Mouse (Mus musculus) ovary, postnatal 14 days (tissue): ENCODE results near the gene Atrnl1.

ENCODE experiments used
- DNase-seq: peaks from one replicate; pipeline ENCODE4 v3.0.0; 2022; ENCODE audit warnings: low spot score

Gene Atrnl1

GRCm38 (mm10) chr19:58118864-58119263 lies 508.0 kb downstream of the Atrnl1 start:
- DNase-seq = no peak

DNA sequence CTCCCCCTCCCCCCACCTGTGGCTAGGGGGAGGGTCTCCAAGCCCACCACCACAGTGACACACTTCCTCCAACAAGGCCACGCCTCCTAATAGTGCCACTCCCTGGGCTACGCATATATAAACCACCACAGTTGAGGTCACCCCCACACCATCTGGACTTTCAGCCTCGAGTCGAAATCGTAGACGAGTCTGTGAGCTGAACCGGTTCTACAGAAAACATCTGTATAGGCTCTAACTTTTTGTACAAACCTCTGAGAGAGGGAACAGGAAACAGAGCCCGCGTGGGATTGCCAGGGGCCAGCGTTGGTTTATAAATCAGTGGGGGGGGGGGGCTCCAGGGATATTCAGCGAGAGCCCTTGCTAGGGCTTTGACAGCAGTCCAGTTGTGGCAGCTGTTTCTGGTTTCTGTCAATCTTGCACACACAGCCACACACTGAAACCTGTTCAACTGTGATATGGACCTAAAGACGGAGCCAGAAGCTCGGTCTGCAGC lies 508.9 kb downstream of the Atrnl1 start:
- no peak for DNase-seq

DNA sequence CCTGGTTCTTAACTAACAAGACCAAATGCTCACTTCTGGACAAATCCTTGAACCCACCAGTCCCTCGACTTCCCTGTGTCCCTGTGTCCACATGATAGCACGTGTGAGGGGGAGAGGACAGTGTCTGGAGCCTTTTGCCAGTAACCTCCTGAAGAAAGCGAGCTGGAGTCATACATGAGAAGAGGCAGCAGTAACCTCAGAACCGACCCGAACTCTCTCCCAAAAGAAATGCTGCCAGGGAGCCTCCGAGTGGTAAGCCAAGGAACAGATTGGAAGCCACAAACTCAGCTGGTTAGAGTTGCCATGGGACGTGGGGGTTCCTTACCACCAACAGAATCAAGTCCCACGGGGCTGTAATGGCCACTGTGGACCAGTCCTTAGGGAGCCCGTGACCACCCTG lies 509.8 kb downstream of the Atrnl1 start:
- no peak for DNase-seq

DNA sequence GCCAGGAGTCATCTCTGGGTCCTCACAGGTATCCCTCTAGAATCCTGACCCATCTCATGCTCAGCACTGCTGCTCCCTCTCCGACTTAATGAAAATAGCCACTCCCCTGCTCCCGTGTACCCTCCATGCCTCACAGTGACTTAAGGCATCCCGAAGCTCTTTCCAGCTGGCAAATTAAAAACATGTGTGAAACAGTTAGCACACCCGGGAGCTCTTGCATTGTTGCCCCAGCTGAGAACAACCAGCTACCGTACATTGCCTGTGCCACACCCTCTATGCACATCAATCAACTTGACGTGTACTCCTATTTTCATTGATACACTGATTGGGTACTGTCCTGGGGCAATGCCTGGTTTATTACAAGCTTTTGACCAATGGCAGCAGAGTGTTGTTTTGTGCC lies 510.8 kb downstream of the Atrnl1 start:
- DNase-seq = no peak

DNA sequence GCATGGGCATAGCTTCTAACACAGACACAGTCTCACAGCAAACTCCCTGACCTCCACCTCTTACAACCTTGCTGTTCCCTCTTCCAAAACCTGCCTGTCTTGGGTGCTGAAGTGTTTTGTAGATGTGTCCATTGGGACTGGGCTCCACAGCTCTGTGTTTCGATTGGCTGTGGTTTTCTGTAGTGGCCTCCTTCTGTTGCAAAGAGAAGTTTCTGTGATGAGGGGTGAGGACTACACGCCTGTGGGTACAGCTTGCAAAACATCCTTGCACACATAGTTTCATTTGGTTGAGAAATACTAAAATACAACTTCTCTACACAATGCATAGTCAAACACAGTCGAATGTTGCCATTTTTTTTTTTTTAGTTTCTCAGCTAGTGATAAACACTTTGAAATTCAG lies 512.8 kb downstream of the Atrnl1 start:
- DNase-seq = no peak

DNA sequence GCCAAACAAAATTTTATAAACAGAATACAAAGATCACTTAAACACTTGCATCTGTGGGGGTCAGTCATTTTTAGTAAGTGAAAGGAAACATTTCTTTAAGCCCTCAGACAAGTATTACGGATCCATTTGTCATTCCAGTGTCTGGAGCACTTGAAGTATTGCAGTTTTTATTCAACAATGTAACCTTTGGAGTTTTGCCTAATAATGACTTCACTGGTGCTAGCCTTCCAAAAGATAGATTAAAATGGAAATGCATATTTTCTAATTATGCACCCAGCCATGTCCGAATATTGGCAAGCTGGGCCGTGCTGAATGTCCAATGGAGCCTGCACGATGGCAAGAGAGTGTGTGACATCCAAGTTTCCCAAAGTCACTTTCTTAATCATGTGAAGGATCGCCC lies 513.7 kb downstream of the Atrnl1 start:
- DNase-seq = no peak

DNA sequence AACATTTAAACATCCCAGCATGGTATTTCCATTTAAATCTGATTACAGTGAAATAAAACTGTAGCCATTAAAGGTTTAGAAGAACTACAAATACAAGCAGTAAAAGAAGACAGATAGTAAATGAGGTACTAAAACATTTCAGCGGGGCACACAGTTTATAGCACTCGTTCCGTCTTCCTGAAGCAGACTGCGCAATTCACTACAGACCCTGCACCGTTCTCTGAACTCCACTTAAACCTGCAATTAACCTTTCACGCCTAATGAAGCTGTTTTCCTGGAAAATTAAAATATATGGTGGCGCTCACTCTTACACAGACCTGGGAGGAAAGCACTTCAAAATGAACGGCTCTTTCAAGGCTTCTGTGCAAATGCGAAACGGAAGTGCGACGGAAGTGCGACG lies 514.2 kb downstream of the Atrnl1 start:
- DNase-seq = no peak

- no peak for DNase-seq
These were observed 521.1 kb downstream of the Atrnl1 start for GRCm38 (mm10) chr19:58131896-58132295.

DNA sequence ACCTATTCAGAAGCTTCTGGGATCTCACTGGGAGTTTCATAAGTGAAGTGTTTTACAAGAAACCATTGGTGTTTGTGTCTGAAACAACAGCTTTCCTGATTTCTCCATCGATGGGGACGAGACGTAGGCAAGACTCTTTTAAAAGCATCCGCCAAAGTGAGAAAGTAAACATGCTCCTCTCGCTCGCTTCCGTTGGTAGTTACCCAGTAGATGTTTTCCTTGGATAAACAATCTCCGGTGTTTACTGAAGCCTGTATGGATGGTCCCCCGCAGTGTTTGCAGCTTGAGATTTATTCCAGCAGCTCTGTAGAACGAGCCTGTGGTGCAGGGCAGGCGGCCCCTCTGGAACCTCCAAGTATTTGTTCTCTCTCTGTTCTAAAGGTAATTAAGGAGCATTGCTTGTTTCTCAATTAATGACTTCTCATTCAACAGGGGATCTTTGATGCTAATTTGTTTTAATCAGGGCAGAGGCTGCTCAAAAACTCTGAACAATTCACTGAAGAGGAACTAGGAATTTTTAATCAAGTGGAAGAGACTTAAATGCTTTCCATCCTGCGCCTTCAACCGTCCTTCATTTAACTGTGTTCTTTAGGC lies 529.5 kb downstream of the Atrnl1 start:
- no peak for DNase-seq

DNA sequence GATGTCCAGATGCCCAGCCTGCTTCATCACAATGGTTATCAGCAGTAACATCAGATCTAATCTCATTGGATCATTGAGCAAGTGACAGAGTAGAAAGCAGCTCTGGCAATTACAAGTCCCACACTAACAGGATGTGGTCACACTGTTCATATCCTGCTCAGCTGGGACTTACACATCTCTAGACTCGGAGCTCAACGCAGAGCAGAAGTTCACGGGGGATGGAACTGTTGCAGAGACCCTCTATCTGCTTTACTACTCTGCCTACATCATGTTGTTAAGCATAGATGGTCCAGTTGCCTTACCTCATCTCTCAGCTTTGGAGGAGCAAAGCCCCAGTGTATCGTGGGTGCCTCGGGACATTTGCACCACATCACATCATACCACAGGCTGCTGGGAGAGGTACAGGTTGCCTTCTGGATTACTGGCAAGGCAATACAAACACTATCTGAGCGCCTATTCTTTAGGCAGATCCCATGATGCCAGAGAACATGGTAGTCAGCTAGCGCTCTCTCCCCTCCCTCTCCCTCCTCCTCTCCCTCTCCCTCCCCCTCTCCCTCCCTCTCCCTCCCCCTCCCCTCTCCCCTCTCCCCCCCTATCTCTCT lies 533.1 kb downstream of the Atrnl1 start:
- no peak for DNase-seq

GRCm38 (mm10) chr19:58145521-58145920 lies 534.7 kb downstream of the Atrnl1 start:
- DNase-seq = no peak

- DNase-seq = no peak
These were observed 540.4 kb downstream of the Atrnl1 start for GRCm38 (mm10) chr19:58151257-58151656.

DNA sequence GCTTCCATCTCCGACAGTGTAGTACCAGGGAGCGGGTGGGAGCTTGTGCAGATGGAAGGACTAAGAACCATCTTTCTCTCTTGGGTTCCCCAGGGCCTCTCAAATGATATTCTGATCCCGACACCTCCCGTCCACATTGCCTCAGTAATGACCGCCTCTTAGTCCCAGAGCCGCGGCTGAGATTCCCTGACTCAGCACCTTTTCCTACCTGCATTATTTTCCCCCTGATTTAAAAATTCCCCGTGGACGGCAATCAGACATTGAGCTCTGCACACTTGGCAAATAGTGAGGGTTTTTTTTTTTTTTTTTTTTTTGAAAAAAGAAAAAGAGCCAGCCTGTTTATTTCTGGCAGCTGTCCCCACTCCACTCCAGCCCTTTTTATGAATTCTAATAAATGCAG lies 550.7 kb downstream of the Atrnl1 start:
- no peak for DNase-seq

GRCm38 (mm10) chr19:58164896-58165634 lies 554.2 kb downstream of the Atrnl1 start:
- no peak for DNase-seq

GRCm38 (mm10) chr19:58165635-58166015 lies 554.8 kb downstream of the Atrnl1 start:
- no peak for DNase-seq

GRCm38 (mm10) chr19:58166147-58166546 lies 555.3 kb downstream of the Atrnl1 start:
- no peak for DNase-seq

DNA sequence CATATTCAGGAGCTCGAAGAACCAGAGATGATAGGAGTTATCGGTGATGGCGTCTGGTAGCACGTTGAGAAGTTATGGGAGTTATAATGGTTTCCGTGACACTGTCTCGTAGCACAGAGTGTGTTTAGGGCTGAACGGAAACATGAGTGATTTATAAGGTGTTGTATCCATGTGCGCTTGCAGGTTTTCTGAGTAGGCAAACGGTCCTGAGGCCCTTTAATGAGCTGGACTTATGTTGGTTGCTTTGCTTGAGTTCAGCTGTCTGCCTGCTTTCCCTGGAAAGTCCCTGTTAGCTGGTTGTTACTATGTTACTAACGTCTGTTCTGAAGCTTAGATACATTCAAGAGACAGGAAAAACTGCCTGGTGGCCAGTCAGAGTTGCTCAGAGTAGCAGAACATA lies 567.6 kb downstream of the Atrnl1 start:
- DNase-seq = no peak

GRCm38 (mm10) chr19:58180773-58181172 lies 569.9 kb downstream of the Atrnl1 start:
- DNase-seq = no peak
